13 mouse cellular contexts compared by ENCODE assay signal in genomic region chr5:113107709-113108108, GRCm38 (mm10). TPM values are rescaled to one million over a fixed set of nuclear protein-coding genes. Genes with fewer than 3 reads are reported as not detected.
DNase-seq lines count a peak whose midpoint lies in the region; ATAC-seq and TF ChIP-seq lines count a peak whose summit lies in the region.
"Had no signal": no experiment of that assay in that cellular context is flagged by ENCODE, and none has a peak within 500 bp of the region (broad histone marks: within the 10 kb centered on the region; RNA-seq: fewer than 3 reads in every experiment).

No protein-coding gene starts in this region.

- 32% methylated on average over 3 of the region's 3 CpGs for WGBS in heart, embryonic 12.5 days
- 45% methylated on average over 2 of the region's 3 CpGs for WGBS in heart, adult 2 months
- WGBS in liver, embryonic 16.5 days (ENCODE audit: insufficient replicate concordance): 51% methylated on average over 3 of the region's 3 CpGs

- 0 out of 2 replicates have a peak, but pooled peaks have one; percentile 52 for ATAC-seq in heart, embryonic 12.5 days (ENCODE audit: insufficient number of reproducible peaks, low FRiP score)
- ATAC-seq in liver, embryonic 16.5 days (ENCODE audit: low read depth): peak; percentile 73

- H3K79me2 ChIP-seq in heart, adult 2 months (replicated peaks; ENCODE audit: control insufficient read depth, insufficient read depth, low read length): peaks cover 5% of the 10 kb centered on the region

- intact Hi-C loops in heart, adult 2 months (cut with DNase I): loop anchor here (2.0 kb wide), 2 partner anchors 31 to 47 kb away; no protein-coding TSS in a partner anchor

- no peak for TF ChIP-seq EP300 in heart, adult 2 months (IDR thresholded peaks at IDR 0.05; ENCODE audit: insufficient read depth, low read depth, low read length)

- H3K9ac ChIP-seq in heart, embryonic 12.5 days: no peak overlapping the region
- no peak overlapping the region for H3K9ac ChIP-seq in heart, adult 2 months (ENCODE audit: low read depth, low read length)
- no peak overlapping the region for H3K9ac ChIP-seq in liver, embryonic 16.5 days (ENCODE audit: low read depth, low read length)

- H3K4me1 ChIP-seq in heart, embryonic 12.5 days (replicated peaks): peaks cover 73% of the 10 kb centered on the region
- H3K4me1 ChIP-seq in heart, adult 2 months (ENCODE audit: control insufficient read depth, insufficient read depth, low read length): peaks cover 17% of the 10 kb centered on the region
- peaks cover 10% of the 10 kb centered on the region for H3K4me1 ChIP-seq in liver, embryonic 16.5 days (ENCODE audit: control insufficient read depth, low read depth, low read length)

- TF ChIP-seq CTCF in heart, adult 2 months (IDR thresholded peaks at IDR 0.05): no peak
- TF ChIP-seq CTCF in brain, embryonic 14.5 days (IDR thresholded peaks at IDR 0.05; ENCODE audit: borderline replicate concordance, extremely low read depth, insufficient read depth, insufficient read length): no peak

- H3K27me3 ChIP-seq in heart, embryonic 12.5 days (replicated peaks): no peaks in the 10 kb centered on the region
- H3K27me3 ChIP-seq in heart, adult 2 months (ENCODE audit: control insufficient read depth, insufficient read depth, low read length): no peaks in the 10 kb centered on the region
- no peaks in the 10 kb centered on the region for H3K27me3 ChIP-seq in liver, embryonic 16.5 days (ENCODE audit: control insufficient read depth, insufficient read depth, low read depth, low read length)

- H3K4me2 ChIP-seq in heart, embryonic 12.5 days: peak overlapping the region; percentile 16; the same call in 1 of the 2 replicates
- no peak overlapping the region for H3K4me2 ChIP-seq in liver, embryonic 16.5 days (ENCODE audit: low read depth, low read length)

- H3K27ac ChIP-seq in heart, embryonic 12.5 days (ENCODE audit: poor library complexity, severe bottlenecking): peak overlapping the region; percentile 89
- H3K27ac ChIP-seq in heart, adult 2 months: no peak overlapping the region
- no peak overlapping the region for H3K27ac ChIP-seq in liver, embryonic 16.5 days (ENCODE audit: low read length)

- 0 out of 2 replicates have a peak, but pooled peaks cover 3% of the 10 kb centered on the region for H3K36me3 ChIP-seq in heart, embryonic 12.5 days
- no peaks in the 10 kb centered on the region for H3K36me3 ChIP-seq in heart, adult 2 months (ENCODE audit: control insufficient read depth, insufficient read depth, low read length)
- no peaks in the 10 kb centered on the region for H3K36me3 ChIP-seq in liver, embryonic 16.5 days (ENCODE audit: control insufficient read depth, insufficient read depth)

- DNase-seq in heart, adult 2 months: no peak
- DNase-seq in MN1 (ENCODE audit: low spot score): peak; percentile 58
- DNase-seq in brain, embryonic 14.5 days (ENCODE audit: low read depth): peak; percentile 55
- DNase-seq in layer of hippocampus, adult 8-10 months (ENCODE audit: low spot score in 2 of 2): no peak
- DNase-seq in right cerebral cortex, postnatal 36 days (ENCODE audit: low spot score in 2 of 2): no peak
- no peak for DNase-seq in embryo, embryonic 10.5 days (ENCODE audit: low spot score)

- no peaks in the 10 kb centered on the region for H3K9me3 ChIP-seq in heart, embryonic 12.5 days (replicated peaks)
- no peaks in the 10 kb centered on the region for H3K9me3 ChIP-seq in liver, embryonic 16.5 days (replicated peaks; ENCODE audit: control insufficient read depth, low read length)

- no peak for TF ChIP-seq POLR2A in heart, adult 2 months (IDR thresholded peaks at IDR 0.05; ENCODE audit: insufficient read depth, low read depth, low read length)
- no peak for TF ChIP-seq POLR2A in brain, embryonic 14.5 days (IDR thresholded peaks at IDR 0.05; ENCODE audit: borderline replicate concordance, extremely low read depth, insufficient read depth, insufficient read length, poor library complexity, severe bottlenecking)

- no peak overlapping the region for H3K4me3 ChIP-seq in heart, embryonic 12.5 days
- H3K4me3 ChIP-seq in heart, adult 2 months: no peak overlapping the region
- H3K4me3 ChIP-seq in liver, embryonic 16.5 days (ENCODE audit: low read depth, low read length): no peak overlapping the region

RNA-seq across cellular contexts. Expression of gene Crybb3, which starts 26.3 kb away (rescaled TPM):
- 1.4 and 1.5 TPM in 2 replicates for polyA plus RNA-seq in heart, embryonic 12.5 days (2016; fragmentation: Nextera tagmentation; extraction: Ambion mirVana)
- 1 to 10 TPM in 1 of 2 experiments, under 1 TPM in 1; 0.68 to 1.5 TPM for total RNA-seq in heart, adult 2 months (2021)
- polyA plus RNA-seq in heart, adult 2 months (2012; rRNA removed): 2.6 and 4.2 TPM in 2 replicates
- 2.3 and 2.4 TPM in 2 replicates for polyA plus RNA-seq in brain, embryonic 14.5 days (2012; rRNA removed)
- not detected in 2 replicates for polyA plus RNA-seq in liver, embryonic 16.5 days (2015; fragmentation: Nextera tagmentation; extraction: Ambion mirVana)
- 1 to 10 TPM; 1.7 to 3.1 (median 2.0) TPM for total RNA-seq in layer of hippocampus, adult 8-10 months (2022)
- total RNA-seq: common myeloid progenitor, adult 5-6 weeks; megakaryocyte progenitor cell, adult 5-6 weeks had no signal

RNA-seq across cellular contexts. Expression of gene Crybb2, which starts 37.8 kb away (rescaled TPM):
- polyA plus RNA-seq in heart, embryonic 12.5 days (2016; fragmentation: Nextera tagmentation; extraction: Ambion mirVana): not detected in 2 replicates
- total RNA-seq in heart, adult 2 months (2021): not detected
- polyA plus RNA-seq in heart, adult 2 months (2012; rRNA removed): not detected in 2 replicates
- not detected in 2 replicates for polyA plus RNA-seq in brain, embryonic 14.5 days (2012; rRNA removed)
- not detected in 2 replicates for polyA plus RNA-seq in liver, embryonic 16.5 days (2015; fragmentation: Nextera tagmentation; extraction: Ambion mirVana)
- total RNA-seq in layer of hippocampus, adult 8-10 months (2022): not detected
- total RNA-seq: common myeloid progenitor, adult 5-6 weeks; gastrocnemius, postnatal 4 days; left cerebral cortex, adult 18-20 months; megakaryocyte progenitor cell, adult 5-6 weeks had no signal
- polyA plus RNA-seq: intestine, embryonic 14.5 days had no signal

Comparison
In these comparisons a context has a peak if more than half of its experiments do, and no peak if none do; other contexts are left out.
1. DNase-seq: peak in MN1 (single experiment) and brain, embryonic 14.5 days (single experiment); none in heart, adult 2 months (0 of 2), layer of hippocampus, adult 8-10 months (0 of 2), right cerebral cortex, postnatal 36 days (0 of 2) and embryo, embryonic 10.5 days (single experiment).